Mouse (Mus musculus) 416B (cell line): ENCODE data around the gene Srd5a1.

Experiments
- DNase-seq: peaks from one replicate; pipeline ENCODE4 v3.0.0; 2011; ENCODE audit warnings: low read depth

Srd5a1 gene

DNA sequence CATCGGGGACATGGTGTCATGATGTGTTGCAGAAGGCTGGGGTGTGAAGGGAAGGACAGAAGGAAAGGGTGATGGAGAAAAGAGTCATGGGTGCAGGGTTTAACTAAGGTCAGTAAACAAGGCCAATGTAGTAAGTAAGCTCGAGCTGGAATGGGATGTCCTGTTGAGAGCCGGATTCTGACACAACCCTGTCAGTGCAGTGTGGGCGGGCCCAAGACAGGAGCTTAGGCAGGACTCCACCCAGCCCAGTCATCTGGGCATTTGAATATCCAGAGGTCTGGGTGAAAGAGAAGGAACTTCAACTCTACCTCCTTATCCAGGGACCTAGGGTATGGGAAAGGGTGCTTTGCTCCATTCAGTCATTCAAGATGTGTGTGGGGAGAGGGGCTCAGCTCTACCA, 72.9 kb downstream of the Srd5a1 start:
- DNase-seq = peak; percentile 36

DNA sequence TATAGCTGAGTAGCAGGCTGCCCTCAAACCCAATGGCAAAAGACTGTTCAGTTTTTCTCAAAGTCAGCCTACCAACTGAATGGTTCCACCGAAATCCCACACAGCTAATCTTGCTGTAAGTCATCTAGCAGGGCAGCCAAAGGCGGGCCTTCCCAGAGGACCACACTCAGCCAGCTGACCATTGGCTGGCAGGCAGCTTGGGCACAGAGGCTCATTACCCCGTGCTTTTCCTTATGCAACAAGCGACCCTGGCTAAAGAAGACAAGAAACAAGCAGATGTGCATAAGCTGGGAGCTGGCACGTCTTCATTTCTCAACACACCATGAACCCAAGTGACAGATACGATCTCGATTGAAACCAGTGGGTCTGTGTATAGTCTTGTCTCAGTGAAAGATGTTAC, 73.9 kb downstream of the Srd5a1 start:
- DNase-seq = no peak

DNA sequence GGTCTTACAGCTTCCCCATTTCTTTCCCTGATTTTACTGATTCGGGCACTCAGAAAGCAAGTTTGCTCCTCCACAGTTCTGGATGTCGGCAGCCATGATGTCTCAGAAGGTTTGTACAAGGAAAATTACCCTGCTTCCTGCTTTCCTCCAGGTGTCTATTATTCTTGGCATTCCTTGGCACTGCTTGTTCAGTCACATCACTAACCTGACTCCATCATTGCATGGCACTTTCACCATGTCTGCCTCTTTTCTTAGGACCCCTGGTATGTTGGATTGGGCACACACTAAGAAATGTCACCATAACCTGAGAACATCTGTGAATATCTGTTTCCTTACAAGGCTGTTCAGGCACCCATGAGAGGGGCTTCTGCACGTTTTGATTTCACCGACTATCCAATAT, 75.2 kb downstream of the Srd5a1 start:
- no peak for DNase-seq

DNA sequence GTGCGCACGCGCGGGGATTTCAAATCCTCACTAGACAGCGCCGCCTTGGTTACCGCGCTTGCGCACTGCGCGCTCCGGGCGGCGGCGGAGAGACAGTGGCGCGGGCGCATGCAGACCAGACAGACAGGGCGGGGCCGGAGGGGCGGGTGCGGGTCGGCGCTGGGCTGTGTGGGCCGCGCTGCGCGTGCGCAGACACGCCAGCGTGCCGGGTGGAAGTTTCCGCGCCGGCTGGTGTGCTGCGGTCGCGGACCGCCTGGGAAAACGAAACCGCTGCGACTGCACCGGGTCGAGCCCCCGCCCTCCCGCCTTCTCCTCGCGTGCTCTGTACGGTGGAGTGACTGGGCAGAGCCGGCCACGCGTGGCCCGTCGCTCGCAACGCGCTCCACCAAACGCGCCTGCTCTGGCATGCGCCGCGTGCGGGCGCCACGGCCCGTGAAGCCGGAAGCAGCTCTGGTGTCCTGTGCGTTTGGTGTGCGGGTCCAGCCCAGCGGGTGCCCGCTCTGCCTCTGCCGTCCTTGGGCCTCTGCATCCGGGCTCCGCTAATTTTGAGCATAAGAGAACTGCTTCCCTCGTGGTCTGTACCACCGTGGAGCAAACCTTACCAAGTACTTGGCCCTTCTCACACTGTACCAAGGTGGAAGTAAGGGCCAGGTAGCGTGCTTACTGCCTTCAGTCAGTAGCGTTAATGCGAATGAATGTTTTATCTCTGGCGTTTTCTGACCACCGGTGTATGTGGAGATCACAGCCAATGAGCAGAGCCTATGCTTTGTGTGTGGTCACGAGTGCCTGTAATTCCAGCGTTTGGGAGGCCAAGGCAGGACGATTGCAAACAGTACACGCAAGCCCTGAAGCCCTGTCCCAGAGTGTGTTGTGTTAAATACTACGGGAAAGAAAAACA, 76.3 kb downstream of the Srd5a1 start:
- DNase-seq = peak; percentile 95

DNA sequence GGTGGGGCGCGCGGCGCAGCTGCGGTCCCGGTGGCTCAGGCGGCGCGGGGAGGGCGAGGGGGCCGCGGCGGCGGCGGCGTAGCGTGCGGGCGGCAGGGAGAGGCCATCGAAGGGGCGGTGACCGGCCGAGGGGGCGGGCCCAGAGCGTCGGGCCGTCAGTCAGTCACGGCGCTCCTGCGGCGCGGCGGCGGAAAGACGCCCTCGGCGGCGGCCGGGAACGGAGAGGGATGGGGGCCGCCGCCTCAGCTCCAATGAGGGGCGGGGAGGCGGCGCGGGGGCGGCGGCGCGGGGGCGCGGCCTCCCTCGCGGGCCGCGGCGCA, 76.9 kb downstream of the Srd5a1 start, which contains the start of gene Tent4a:
Tent4a (minus strand) TSS at position 284 of the 320 bp plus-strand sequence.
- DNase-seq = no peak

DNA sequence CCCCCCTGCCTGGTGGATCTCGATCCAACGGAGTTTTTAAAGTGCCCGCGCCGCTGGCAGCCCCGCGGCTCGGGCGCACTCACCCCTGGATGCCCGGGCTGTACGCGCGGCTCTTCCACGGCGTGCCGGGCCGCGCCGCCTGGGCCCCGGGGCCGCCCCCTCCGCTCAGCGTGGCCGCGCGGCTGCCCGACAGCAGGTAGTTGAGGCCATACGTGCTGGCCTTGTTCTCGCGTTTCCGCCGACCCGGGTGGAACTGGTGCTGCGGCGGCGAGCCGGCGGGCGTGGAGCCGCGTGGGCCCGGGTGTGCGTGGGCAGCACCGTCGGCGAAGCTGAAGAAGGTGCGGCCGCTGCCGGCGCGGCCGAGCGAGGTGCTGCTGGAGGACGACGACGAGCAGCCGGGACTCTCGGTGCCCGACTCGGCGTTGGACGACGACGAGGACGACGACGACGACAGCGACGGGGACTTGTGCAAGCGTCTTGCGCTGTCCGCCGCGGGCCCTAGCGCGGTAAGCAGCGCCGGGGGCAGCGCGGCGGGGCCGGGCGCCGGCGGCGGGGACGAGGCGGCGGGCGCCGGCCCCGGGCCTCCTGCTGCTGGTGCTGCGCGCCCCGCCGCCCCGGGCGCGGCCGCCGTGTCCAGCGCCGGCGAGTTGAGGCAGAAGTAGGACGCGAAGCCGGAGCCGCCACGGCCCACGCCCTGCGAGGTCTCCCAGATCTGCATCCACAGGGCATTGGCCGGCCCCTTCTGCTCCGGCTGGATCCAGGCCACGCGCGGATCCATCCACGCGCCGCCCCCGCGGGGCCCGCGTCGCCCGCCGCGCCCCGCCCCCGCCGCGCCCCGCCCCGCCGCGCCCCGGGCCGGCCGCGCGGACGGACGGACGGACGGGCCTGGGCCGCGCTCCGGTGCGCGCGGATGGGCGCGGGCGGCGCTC, 77.6 kb downstream of the Srd5a1 start, which contains the start of gene Nsun2:
Nsun2 (plus strand) TSS at position 342 of the 929 bp plus-strand sequence.
- DNase-seq = no peak

DNA sequence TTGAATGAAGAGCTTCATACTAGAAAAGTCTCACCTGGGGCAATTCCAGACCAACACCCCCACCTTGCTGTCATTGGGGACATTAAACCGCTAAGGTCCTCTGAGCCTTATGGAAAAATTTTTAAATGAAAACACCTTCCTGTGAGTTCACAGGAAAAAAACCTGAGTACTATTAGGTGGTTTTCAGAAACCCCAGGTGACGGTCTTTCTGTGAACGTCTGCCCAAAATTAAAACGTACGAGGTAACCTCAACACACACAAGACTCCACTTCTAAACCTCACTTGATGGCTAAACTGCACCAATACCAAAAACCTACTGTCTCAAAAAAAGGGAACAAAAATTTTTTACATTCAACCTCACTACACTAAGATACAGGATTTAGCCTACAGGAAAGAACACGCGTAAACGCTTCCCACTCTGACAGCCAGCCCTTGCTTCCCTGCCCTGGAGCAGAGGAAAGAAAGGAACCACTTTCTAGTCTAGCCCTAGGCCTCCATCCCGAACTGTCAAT, 78.3 kb downstream of the Srd5a1 start:
- DNase-seq = no peak

DNA sequence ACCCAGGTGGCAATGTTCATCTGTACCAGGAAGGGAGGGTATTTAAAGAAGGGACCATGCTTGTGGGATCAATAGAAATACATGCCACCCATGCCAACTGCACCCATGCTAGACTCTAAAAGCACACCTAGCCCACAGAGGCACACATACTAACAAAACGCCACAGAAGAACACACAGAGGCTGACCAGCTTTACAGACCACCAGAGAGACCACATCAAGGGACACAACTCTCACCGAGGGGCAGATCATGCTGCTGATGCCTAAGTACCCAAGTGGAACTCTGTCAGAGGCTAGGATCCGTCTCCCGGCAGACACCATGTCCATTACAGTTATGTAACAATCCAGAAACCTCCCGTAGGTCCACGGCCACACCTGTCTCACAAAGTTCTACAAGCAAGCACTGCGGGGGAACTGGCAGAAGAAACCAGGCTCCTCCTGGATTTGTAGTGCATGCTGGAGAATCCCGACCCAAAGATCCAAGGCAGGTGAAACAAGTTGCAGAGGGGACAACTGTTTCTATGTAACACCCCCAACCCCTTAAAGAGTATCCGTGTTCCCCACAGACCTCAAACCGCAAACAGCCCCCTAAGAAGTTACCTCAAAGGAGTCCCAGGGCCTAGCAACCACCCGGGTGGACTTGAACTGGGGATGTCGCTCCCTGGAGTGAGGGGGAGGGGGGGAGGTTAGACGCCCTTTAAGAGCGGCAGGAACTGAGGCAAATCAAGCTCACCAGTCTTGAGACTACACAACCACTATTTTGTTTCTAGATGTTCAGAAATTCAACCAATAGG, 78.9 kb downstream of the Srd5a1 start:
- no peak for DNase-seq

DNA sequence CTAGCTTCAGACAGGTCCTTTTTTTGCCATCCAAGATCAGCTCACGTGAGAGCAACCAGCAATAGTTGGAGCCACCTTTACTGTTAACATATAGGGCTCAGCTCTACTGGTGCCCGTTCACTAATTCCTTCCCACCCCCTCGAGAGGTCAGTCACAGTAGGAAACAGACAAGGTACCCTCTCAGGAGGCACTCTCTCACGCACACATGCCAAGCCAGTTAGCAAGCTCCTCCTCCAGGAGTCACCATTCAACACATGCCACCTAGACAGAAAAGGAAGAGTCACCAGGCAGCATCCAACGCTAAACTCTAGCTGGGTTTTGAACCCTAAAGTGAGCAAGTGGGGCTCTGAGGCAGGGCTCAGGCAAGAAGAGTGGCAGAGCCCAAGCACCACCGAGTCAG, 79.8 kb downstream of the Srd5a1 start:
- no peak for DNase-seq

DNA sequence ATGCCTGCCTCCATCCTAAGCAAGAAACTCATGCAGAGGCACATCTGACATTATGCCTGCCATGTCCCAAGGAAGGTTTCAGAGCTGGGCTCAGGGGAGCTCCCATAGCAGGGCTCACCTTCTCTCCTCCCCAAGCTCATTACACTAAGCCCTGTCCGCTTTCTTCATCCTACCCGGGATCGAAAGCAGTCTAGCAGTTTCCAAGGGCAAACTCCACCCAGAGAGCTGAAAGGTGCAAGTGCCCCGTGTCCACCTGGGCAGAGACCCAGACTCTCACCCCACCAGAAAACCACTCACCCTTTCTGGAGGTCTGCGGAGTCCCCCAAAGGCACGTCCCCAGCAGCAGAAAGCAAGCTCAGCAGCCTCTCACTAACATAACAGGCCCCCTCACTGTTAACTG, 80.3 kb downstream of the Srd5a1 start:
- no peak for DNase-seq

DNA sequence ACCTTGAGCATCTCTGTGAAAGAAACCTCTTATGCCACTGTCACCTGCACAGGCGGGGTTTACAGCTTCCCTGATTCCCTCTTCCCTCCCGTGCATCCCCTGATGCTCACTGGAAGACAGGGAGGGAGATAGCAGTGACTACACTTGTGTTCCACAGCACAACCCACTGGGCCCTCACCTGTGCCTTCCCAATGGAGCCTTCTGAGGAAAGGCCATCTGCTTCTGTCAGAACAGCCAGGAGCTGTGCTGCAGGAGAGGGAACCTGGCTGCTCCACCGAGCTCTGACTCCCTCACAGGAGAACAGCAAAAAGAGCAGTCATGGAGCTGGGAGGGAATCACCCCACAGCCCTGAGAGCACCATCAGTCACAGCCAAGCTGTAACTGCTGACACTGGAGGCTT, 81.1 kb downstream of the Srd5a1 start:
- no peak for DNase-seq

DNA sequence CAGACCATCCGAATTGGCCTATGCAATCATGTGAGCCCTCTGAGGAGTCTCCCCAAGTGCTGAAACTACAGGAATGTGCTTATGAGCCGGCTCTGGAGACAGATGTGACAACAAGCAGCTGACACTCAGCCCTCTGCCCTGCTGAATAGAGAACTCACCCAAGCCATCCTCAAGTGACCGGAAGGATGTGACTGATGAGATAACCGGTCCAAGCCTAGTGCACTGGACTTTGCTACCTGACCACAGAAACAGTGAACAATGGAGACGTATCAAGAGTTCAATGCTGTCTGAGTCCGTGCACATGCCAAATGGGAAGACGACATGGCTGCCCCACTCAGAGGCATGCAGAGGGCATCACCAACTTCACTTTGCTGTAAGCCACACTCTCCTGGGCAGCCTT, 82.7 kb downstream of the Srd5a1 start:
- no peak for DNase-seq

DNA sequence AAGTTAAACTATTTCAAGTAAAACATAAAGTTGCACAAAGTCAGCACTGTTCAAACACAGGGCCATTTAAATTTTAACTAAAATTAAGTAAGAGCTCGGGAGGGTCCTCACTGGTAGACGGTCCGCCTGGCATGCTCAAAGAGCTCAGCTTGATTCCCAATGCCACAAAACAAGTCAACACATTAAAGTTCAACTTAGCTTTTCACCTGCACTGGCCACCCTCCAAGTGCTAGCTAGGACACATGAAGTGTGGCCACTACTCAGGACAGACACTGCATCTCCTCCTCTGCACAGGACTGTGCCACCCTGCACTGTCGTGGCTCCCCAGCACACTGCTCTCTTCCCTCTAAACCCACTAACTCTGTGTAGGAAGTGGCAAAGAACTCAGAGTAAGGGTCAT, 85.4 kb downstream of the Srd5a1 start:
- DNase-seq = no peak

DNA sequence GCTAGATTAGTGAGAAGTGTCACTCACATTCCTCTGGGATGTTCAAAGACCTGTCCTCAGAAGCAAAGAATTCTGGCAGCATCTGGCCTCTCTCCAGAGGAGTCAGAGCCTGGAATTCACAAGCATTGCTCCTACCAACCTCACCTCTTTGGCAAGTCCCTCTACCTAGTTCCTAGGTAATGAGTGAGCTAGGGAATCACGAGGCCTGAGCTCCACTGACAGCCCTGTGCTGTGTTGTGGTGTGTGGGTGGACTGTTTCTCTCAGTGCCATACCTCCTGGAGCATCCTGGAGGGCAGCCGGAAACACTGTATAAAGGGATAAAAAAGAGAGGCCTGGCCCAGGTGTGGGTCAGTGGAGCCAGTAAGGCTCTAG, 87.1 kb downstream of the Srd5a1 start:
- no peak for DNase-seq
